Mouse (Mus musculus): Measurements from ENCODE around the gene Gm8126.
"Not testable (repeated sequence)": the region's sequence is repeated elsewhere in the genome, so short reads cannot be mapped to it uniquely, and the experiment has no call there.

DNA sequence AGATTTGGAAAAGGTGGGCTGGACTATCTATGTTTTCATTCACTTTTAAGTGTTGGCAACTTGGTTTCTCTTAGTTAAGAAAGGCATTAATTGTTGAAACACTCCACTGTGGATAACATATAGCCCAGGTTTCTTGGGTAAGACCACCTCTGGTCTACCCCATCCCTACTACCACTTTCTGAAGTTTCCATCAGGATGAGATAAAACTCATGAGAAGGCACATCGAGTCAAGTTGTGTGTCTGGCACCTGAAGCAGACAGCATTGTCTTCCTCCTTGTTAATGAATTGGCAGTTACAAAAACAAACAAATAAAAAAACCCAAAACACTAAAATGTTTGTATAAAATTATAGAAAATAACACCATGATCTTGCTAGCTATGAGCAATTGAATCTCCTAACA, 17.3 kb downstream of the Gm8126 start:
- TF ChIP-seq CTCF, EP300 (IDR thresholded peaks at IDR 0.05; ENCODE audit: low read depth): not testable (repeated sequence)
